Mouse (Mus musculus): Measurements from ENCODE around the gene Iqcm.

GRCm38 (mm10) chr8:75949166-75949565 is 500.7 kb downstream of the Iqcm start:
- TF ChIP-seq CTCF (IDR thresholded peaks at IDR 0.05; ENCODE audit: low read depth, low read length) (no peak), POLR2A (IDR thresholded peaks at IDR 0.05; ENCODE audit: borderline replicate concordance, low read depth, low read length) (no peak)

Measured in bone marrow macrophage, adult 2 months (primary cell).